Mouse (Mus musculus) CH12.LX (cell line): ENCODE measurements at regions not wholly inside any gene's neighbourhood (a gene's known extent, or its start where the extent isn't known, plus 50 kb on each side); places are given as distances from the start of the nearest gene placed in this dataset.

Experiments
- CTCF ChIP-seq, 2 experiments: IDR thresholded peaks in 1 of 2; conservative IDR thresholded peaks in 1 of 2; 2 replicates each; pipeline ENCODE4 v1.5.1; 2011 to 2012; ENCODE audit warnings: low read depth in 2 of 2, low read length in 2 of 2, improper control_type of control experiment in 1 of 2, inconsistent platforms in 1 of 2, mild to moderate bottlenecking in 1 of 2, moderate library complexity in 1 of 2
- NRF1 ChIP-seq: IDR thresholded peaks from 2 replicates; pipeline ENCODE4 v1.6.1; 2014; ENCODE audit warnings: low read depth, mild to moderate bottlenecking, inconsistent platforms, low read length, improper control_type of control experiment, moderate library complexity
- POLR2A ChIP-seq: IDR thresholded peaks from 2 replicates; pipeline ENCODE4 v1.6.1; 2011; ENCODE audit warnings: low read depth, mild to moderate bottlenecking, improper control_type of control experiment, low read length
- ZMIZ1 ChIP-seq: IDR thresholded peaks from 2 replicates; pipeline ENCODE4 v1.6.1; 2012; ENCODE audit warnings: low read depth, mild to moderate bottlenecking, inconsistent platforms, low read length, improper control_type of control experiment

DNA sequence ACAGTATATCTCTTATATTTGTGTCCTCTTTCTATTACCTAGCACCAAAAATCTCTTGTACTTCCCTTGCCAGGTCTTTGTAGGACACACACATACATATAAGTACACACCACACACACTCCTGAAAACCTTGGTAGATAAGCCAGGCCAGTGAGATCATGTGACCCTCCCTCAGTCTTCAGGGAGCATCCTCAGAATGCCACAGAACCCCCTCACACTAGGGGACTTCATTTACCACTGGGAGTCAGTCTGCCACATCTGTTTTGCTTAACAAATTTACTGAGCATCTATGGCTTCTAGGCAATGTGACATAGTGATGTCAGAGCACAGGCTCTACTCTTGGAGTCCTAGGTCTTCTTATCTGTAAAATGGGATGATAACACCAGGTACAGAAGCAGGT lies 67.3 kb upstream of the Haao start:
- TF ChIP-seq NRF1 = no peak
- TF ChIP-seq CTCF (conservative IDR thresholded peaks at IDR 0.05 in 1 of 2, IDR thresholded peaks at IDR 0.05 in 1 of 2; ENCODE audit: low read depth in 2 of 2, low read length in 2 of 2) = no peak
- TF ChIP-seq POLR2A = no peak
- no peak for TF ChIP-seq ZMIZ1
